Mouse (Mus musculus): ENCODE measurements around the gene 1500011B03Rik. TPM values are rescaled to one million over a fixed set of nuclear protein-coding genes. Genes with fewer than 3 reads are reported as not detected.

Gene 1500011B03Rik
- total RNA-seq (2012; rRNA removed) = 47.7 and 56.0 TPM in 2 replicates
- 10 to 100 TPM in 1 of 2 experiments, not detected in 1; 75.2 TPM for polyA plus RNA-seq (2012; ENCODE audit: insufficient read depth in 1 of 2, insufficient read length in 2 of 2, low read depth in 1 of 2, low replicate concordance in 2 of 2, missing spikeins in 1 of 2)

GRCm38 (mm10) chr5:114822796-114823688, at the start of gene 1500011B03Rik:
1500011B03Rik (minus strand) TSS chr5:114823468.
- Histone ChIP-seq H3K4me1 (ENCODE audit: control insufficient read depth in 1 of 2, insufficient read depth in 2 of 2, low read length in 2 of 2) (0 out of 4 replicates have a peak, but pooled peaks cover 0 to 5% of the 10 kb centered on the region in 2 experiments), H3K9me3 (replicated peaks; ENCODE audit: insufficient read depth, low read length) (no peaks in the 10 kb centered on the region), H3K27ac (ENCODE audit: control insufficient read depth, low read depth, low read length) (no peak within 1 kb of the TSS; the same call in 1 of the 2 replicates), H3K36me3 (ENCODE audit: control insufficient read depth in 1 of 2, insufficient read depth in 2 of 2, low read length in 2 of 2) (no peaks in the 10 kb centered on the region; a peak in 1 of 4 replicates), H3K27me3 (ENCODE audit: control insufficient read depth in 1 of 2, insufficient read depth in 2 of 2, low read length in 2 of 2) (no peaks in the 10 kb centered on the region), H3K79me2 (ENCODE audit: control insufficient read depth, insufficient read depth, low read length, poor library complexity) (peaks cover 2% of the 10 kb centered on the region), H3K9ac (ENCODE audit: control insufficient read depth, low read depth, low read length, poor library complexity, severe bottlenecking) (peak within 1 kb of the TSS; percentile 63), H3K4me3 (ENCODE audit: control insufficient read depth in 1 of 2, insufficient read depth in 1 of 2, low read depth in 2 of 2, low read length in 2 of 2) (peak within 1 kb of the TSS; percentile 79 to 81)
- TF ChIP-seq NELFE (IDR thresholded peaks at IDR 0.05; ENCODE audit: low read depth, low read length) (peak; percentile 45), MYB (IDR thresholded peaks at IDR 0.05; ENCODE audit: low read depth, low read length) (no peak), MXI1 (IDR thresholded peaks at IDR 0.05; ENCODE audit: low read depth, low read length) (0 out of 2 replicates have a peak, but pooled peaks have one; percentile 1), POLR2A (IDR thresholded peaks at IDR 0.05; ENCODE audit: control insufficient read depth in 1 of 2, insufficient read depth in 1 of 2, low read depth in 1 of 2, low read length in 2 of 2, poor library complexity in 1 of 2) (peak; percentile 46 to 59; a peak in 2 of 4 replicates), TBP (IDR thresholded peaks at IDR 0.05; ENCODE audit: low read depth, low read length) (peak; percentile 88)
- DNase-seq (ENCODE audit: low read depth, low spot score) = peak; percentile 73

DNA sequence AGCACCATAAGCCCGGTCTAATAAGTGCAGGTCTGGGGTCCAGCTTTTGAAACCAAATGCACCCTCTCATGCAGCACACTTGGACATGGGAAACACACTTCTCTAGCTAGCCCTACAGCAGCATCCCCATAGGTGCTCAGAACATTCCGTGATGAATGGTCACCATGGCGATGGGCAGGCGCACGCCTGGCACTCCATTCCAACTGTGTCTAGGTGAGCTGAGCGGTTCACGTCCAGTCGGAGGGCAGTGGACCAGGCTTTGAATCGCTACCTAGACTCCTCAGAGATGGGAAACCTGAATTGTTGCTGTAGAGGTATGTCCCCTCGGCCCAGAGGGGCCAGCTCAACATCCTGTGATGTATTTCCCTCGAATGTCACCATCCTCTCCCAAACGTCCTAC, 42.0 kb upstream of the 1500011B03Rik start:
- H3K4me3 ChIP-seq (ENCODE audit: control insufficient read depth in 1 of 2, insufficient read depth in 1 of 2, low read depth in 2 of 2, low read length in 2 of 2) = no peak overlapping the region
- no peak overlapping the region for H3K9ac ChIP-seq (ENCODE audit: control insufficient read depth, low read depth, low read length, poor library complexity, severe bottlenecking)
- no peaks in the 10 kb centered on the region for H3K79me2 ChIP-seq (ENCODE audit: control insufficient read depth, insufficient read depth, low read length, poor library complexity)
- no peak for DNase-seq (ENCODE audit: low read depth, low spot score)
- H3K27ac ChIP-seq (ENCODE audit: control insufficient read depth, low read depth, low read length) = no peak overlapping the region
- TF ChIP-seq CHD2 (IDR thresholded peaks at IDR 0.05; ENCODE audit: low read length) (no peak), SMC3 (IDR thresholded peaks at IDR 0.05; ENCODE audit: low read depth, low read length) (no peak), RCOR1 (IDR thresholded peaks at IDR 0.05; ENCODE audit: low read depth, low read length) (no peak), ZKSCAN1 (IDR thresholded peaks at IDR 0.05; ENCODE audit: low read depth, low read length) (no peak), CHD1 (IDR thresholded peaks at IDR 0.05; ENCODE audit: low read depth, low read length) (no peak), UBTF (IDR thresholded peaks at IDR 0.05; ENCODE audit: borderline replicate concordance, insufficient read depth, low read depth, low read length) (no peak), TCF12 (IDR thresholded peaks at IDR 0.05; ENCODE audit: low read depth, low read length) (no peak), TAL1 (IDR thresholded peaks at IDR 0.05; ENCODE audit: low read length) (no peak), ZNF384 (IDR thresholded peaks at IDR 0.05; ENCODE audit: low read depth, low read length) (no peak)
- H3K27me3 ChIP-seq (ENCODE audit: control insufficient read depth in 1 of 2, insufficient read depth in 2 of 2, low read length in 2 of 2) = peaks cover 0 to 7% of the 10 kb centered on the region in 2 experiments; a peak in 3 of 4 replicates
- H3K9me3 ChIP-seq (replicated peaks; ENCODE audit: insufficient read depth, low read length) = no peaks in the 10 kb centered on the region
- H3K36me3 ChIP-seq (ENCODE audit: control insufficient read depth in 1 of 2, insufficient read depth in 2 of 2, low read length in 2 of 2) = no peaks in the 10 kb centered on the region
- H3K4me1 ChIP-seq (ENCODE audit: control insufficient read depth in 1 of 2, insufficient read depth in 2 of 2, low read length in 2 of 2) = no peaks in the 10 kb centered on the region

Measured in MEL (cell line).